ENCODE assay signal across 15 mouse cellular contexts in the genomic region with DNA sequence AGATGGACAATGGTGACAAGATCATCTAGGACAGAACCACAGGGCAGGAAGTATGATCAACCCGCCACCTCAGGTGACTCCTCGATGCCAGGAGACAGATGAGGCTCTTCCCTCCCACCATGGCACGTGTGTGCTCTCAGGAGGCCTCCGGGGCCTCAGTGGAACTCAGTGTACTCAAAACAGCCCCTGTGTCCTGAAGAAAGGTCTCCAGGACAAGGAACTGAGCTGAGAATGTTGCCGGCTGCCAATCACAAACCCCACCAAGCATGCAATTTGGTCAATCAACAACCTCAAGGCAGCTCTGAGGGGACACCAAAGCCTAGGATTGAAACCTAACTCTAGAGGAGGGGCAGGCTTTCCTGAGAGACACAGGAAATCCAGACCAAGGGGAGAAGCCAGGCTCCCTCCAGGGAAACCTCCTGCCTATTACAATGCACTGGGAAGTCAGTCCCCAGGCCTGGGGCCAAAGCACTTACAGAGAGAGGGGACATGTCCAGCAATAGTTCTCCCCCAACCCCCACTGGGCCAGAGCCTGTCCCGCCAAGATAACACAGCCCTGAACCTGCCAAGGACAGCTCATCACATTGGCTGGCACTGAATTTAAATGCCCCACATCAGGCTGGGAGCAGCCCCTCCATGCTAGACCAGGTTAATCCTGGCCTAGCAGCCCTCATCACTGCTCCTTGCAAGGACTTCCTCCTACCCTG. TPM values are rescaled to one million over a fixed set of nuclear protein-coding genes. Genes with fewer than 3 reads are reported as not detected.
DNase-seq lines count a peak whose midpoint lies in the region; ATAC-seq and TF ChIP-seq lines count a peak whose summit lies in the region.
"Had no signal": no experiment of that assay in that cellular context is flagged by ENCODE, and none has a peak within 500 bp of the region (broad histone marks: within the 10 kb centered on the region; RNA-seq: fewer than 3 reads in every experiment).

No protein-coding gene starts in this region.

- DNase-seq in cerebellum, adult 2 months = no peak
- no peak for DNase-seq in cerebellum, adult 9-10 months
- DNase-seq in midbrain, embryonic 10.5 days (ENCODE audit: low spot score) = no peak
- DNase-seq in midbrain, embryonic 11.5 days (ENCODE audit: low spot score, missing footprints) = no peak
- peak; percentile 66 for DNase-seq in heart, postnatal 25 days (ENCODE audit: low spot score)
- DNase-seq in right cerebral cortex, postnatal 14 days = no peak
- DNase-seq in urinary bladder, postnatal 4 days (ENCODE audit: low spot score in 2 of 2) = no peak
- DNase-seq: adrenal gland, postnatal 25 days; cerebellum, adult 8-10 months; gastrocnemius, postnatal 25 days; left cerebral cortex, postnatal 4 days had no signal

- intact Hi-C loops in heart, postnatal 25 days (cut with DNase I) = loop anchor here (5.0 kb wide), 1 partner anchor 35 kb away; no protein-coding TSS in a partner anchor

- peaks cover 92% of the 10 kb centered on the region for H3K4me1 ChIP-seq in cerebellum, adult 2 months (ENCODE audit: control insufficient read depth, insufficient read depth, low read length)
- H3K4me1 ChIP-seq in midbrain, embryonic 10.5 days = peaks cover 99% of the 10 kb centered on the region
- peaks cover 45% of the 10 kb centered on the region for H3K4me1 ChIP-seq in midbrain, embryonic 11.5 days (ENCODE audit: control insufficient read depth, insufficient read depth, low read length)
- peaks cover 45% of the 10 kb centered on the region for H3K4me1 ChIP-seq in stomach, embryonic 16.5 days (ENCODE audit: control insufficient read depth, insufficient read depth, low read length)

- H3K9ac ChIP-seq in midbrain, embryonic 11.5 days (ENCODE audit: low read length) = no peak overlapping the region
- H3K9ac ChIP-seq in stomach, embryonic 16.5 days (ENCODE audit: low read length) = peak overlapping the region; percentile 2; the same call in 1 of the 2 replicates
- H3K9ac ChIP-seq: neural tube, embryonic 12.5 days had no signal

- H3K9me3 ChIP-seq in midbrain, embryonic 10.5 days (replicated peaks) = peaks cover 7% of the 10 kb centered on the region; the same call in 1 of the 2 replicates
- H3K9me3 ChIP-seq in midbrain, embryonic 11.5 days (ENCODE audit: control insufficient read depth, low read length) = no peaks in the 10 kb centered on the region
- no peaks in the 10 kb centered on the region for H3K9me3 ChIP-seq in stomach, embryonic 16.5 days (replicated peaks; ENCODE audit: control insufficient read depth, low read length)

- no peak for TF ChIP-seq CTCF in cerebellum, adult 2 months (IDR thresholded peaks at IDR 0.05; ENCODE audit: borderline replicate concordance, insufficient read depth, low read depth, low read length)

- peaks cover 14% of the 10 kb centered on the region for H3K36me3 ChIP-seq in midbrain, embryonic 10.5 days
- no peaks in the 10 kb centered on the region for H3K36me3 ChIP-seq in midbrain, embryonic 11.5 days (ENCODE audit: control insufficient read depth, insufficient read depth, low read length)
- no peaks in the 10 kb centered on the region for H3K36me3 ChIP-seq in stomach, embryonic 16.5 days (ENCODE audit: control insufficient read depth, insufficient read depth, low read length)

- 41% methylated on average over 6 of the region's 6 CpGs for WGBS in cerebellum, adult 2 months
- 82% methylated on average over 6 of the region's 6 CpGs for WGBS in midbrain, embryonic 10.5 days
- 73% methylated on average over 6 of the region's 6 CpGs for WGBS in midbrain, embryonic 11.5 days
- WGBS in stomach, embryonic 16.5 days = 63% methylated on average over 6 of the region's 6 CpGs

- ATAC-seq in midbrain, embryonic 11.5 days (ENCODE audit: low FRiP score) = no peak
- ATAC-seq in stomach, embryonic 16.5 days (ENCODE audit: insufficient read depth, low FRiP score) = no peak
- ATAC-seq: Patski had no signal

- H3K4me3 ChIP-seq in cerebellum, adult 2 months (replicated peaks; ENCODE audit: insufficient read depth, low read depth, low read length) = no peak overlapping the region
- H3K4me3 ChIP-seq in midbrain, embryonic 10.5 days = no peak overlapping the region
- no peak overlapping the region for H3K4me3 ChIP-seq in midbrain, embryonic 11.5 days (ENCODE audit: low read depth, low read length)
- H3K4me3 ChIP-seq in stomach, embryonic 16.5 days (replicated peaks; ENCODE audit: low read length) = no peak overlapping the region
- H3K4me3 ChIP-seq: erythroblast, embryonic 14.5 days; neural tube, embryonic 12.5 days had no signal

- no peak overlapping the region for H3K4me2 ChIP-seq in midbrain, embryonic 11.5 days
- no peak overlapping the region for H3K4me2 ChIP-seq in stomach, embryonic 16.5 days (ENCODE audit: low read depth, low read length)
- H3K4me2 ChIP-seq: neural tube, embryonic 12.5 days had no signal

- H3K27ac ChIP-seq in cerebellum, adult 2 months (ENCODE audit: insufficient read depth, low read length) = peak overlapping the region; percentile 14; the same call in 1 of the 2 replicates
- peak overlapping the region; percentile 96 for H3K27ac ChIP-seq in midbrain, embryonic 10.5 days (replicated peaks)
- H3K27ac ChIP-seq in midbrain, embryonic 11.5 days (ENCODE audit: low read depth, low read length) = no peak overlapping the region
- no peak overlapping the region for H3K27ac ChIP-seq in stomach, embryonic 16.5 days (ENCODE audit: low read length)
- H3K27ac ChIP-seq: neural tube, embryonic 12.5 days had no signal

- H3K27me3 ChIP-seq in cerebellum, adult 2 months (ENCODE audit: control insufficient read depth, insufficient read depth, low read length) = no peaks in the 10 kb centered on the region
- no peaks in the 10 kb centered on the region for H3K27me3 ChIP-seq in midbrain, embryonic 10.5 days (ENCODE audit: low read depth, poor library complexity, severe bottlenecking)
- H3K27me3 ChIP-seq in midbrain, embryonic 11.5 days (ENCODE audit: control insufficient read depth, insufficient read depth, low read length) = no peaks in the 10 kb centered on the region
- no peaks in the 10 kb centered on the region for H3K27me3 ChIP-seq in stomach, embryonic 16.5 days (ENCODE audit: control insufficient read depth, insufficient read depth, low read length)
- H3K27me3 ChIP-seq: neural tube, embryonic 12.5 days; Patski had no signal

- no peak for TF ChIP-seq POLR2A in cerebellum, adult 2 months (IDR thresholded peaks at IDR 0.05; ENCODE audit: borderline replicate concordance, insufficient read depth, low read length)

RNA-seq across cellular contexts. Expression of gene Ccdc85c, which starts 37.8 kb away (rescaled TPM):
- polyA plus RNA-seq in cerebellum, adult 2 months (2012; rRNA removed) = 75.0 and 78.6 TPM in 2 replicates
- 12.1 and 15.5 TPM in 2 replicates for polyA plus RNA-seq in midbrain, embryonic 10.5 days (2016; fragmentation: Nextera tagmentation; extraction: Ambion mirVana)
- polyA plus RNA-seq in midbrain, embryonic 11.5 days (2014; fragmentation: Nextera tagmentation; extraction: Ambion mirVana) = 19.2 and 20.4 TPM in 2 replicates
- 10 to 100 TPM; 36.4 to 40.9 TPM for total RNA-seq in heart, postnatal 25 days (2021)
- 6.5 and 6.9 TPM in 2 replicates for polyA plus RNA-seq in stomach, embryonic 16.5 days (2015; fragmentation: Nextera tagmentation; extraction: Ambion mirVana)

RNA-seq across cellular contexts. Expression of gene Ccnk, which starts 58.1 kb away (rescaled TPM):
- polyA plus RNA-seq in cerebellum, adult 2 months (2012; rRNA removed) = 27.0 and 32.0 TPM in 2 replicates
- 3.3 and 3.5 TPM in 2 replicates for polyA plus RNA-seq in midbrain, embryonic 10.5 days (2016; fragmentation: Nextera tagmentation; extraction: Ambion mirVana)
- polyA plus RNA-seq in midbrain, embryonic 11.5 days (2014; fragmentation: Nextera tagmentation; extraction: Ambion mirVana) = 8.1 and 9.0 TPM in 2 replicates
- total RNA-seq in heart, postnatal 25 days (2021) = 10 to 100 TPM; 28.0 to 28.9 TPM
- 1.8 and 2.5 TPM in 2 replicates for polyA plus RNA-seq in stomach, embryonic 16.5 days (2015; fragmentation: Nextera tagmentation; extraction: Ambion mirVana)

RNA-seq across cellular contexts. Expression of gene Setd3, which starts 58.3 kb away (rescaled TPM):
- 117 and 122 TPM in 2 replicates for polyA plus RNA-seq in cerebellum, adult 2 months (2012; rRNA removed)
- 77.8 and 77.9 TPM in 2 replicates for polyA plus RNA-seq in midbrain, embryonic 10.5 days (2016; fragmentation: Nextera tagmentation; extraction: Ambion mirVana)
- 83.3 and 92.0 TPM in 2 replicates for polyA plus RNA-seq in midbrain, embryonic 11.5 days (2014; fragmentation: Nextera tagmentation; extraction: Ambion mirVana)
- total RNA-seq in heart, postnatal 25 days (2021) = 10 to 100 TPM; 82.0 to 89.7 TPM
- polyA plus RNA-seq in stomach, embryonic 16.5 days (2015; fragmentation: Nextera tagmentation; extraction: Ambion mirVana) = 89.2 and 93.0 TPM in 2 replicates

Comparison
In these comparisons a context has a peak if more than half of its experiments do, and no peak if none do; other contexts are left out.
1. H3K27ac ChIP-seq: peak in cerebellum, adult 2 months (single experiment) and midbrain, embryonic 10.5 days (single experiment); none in midbrain, embryonic 11.5 days (single experiment) and stomach, embryonic 16.5 days (single experiment).